Mouse (Mus musculus): ENCODE measurements around the gene Olfr1277. TPM values are rescaled to one million over a fixed set of nuclear protein-coding genes. Genes with fewer than 3 reads are reported as not detected.

Gene Olfr1277
- not detected in 2 replicates for total RNA-seq (2014; fragmentation: Nextera tagmentation)
- not detected in 2 replicates for total RNA-seq (2017)

- no peak for ATAC-seq (replicated peaks; ENCODE audit: low FRiP score, low TSS enrichment, poor library complexity, severe bottlenecking)
These were observed at the start of gene Olfr1277 for GRCm38 (mm10) chr2:111274006-111274405. Gene Olfr1277 (minus strand): TSS chr2:111274106.

- no peak for ATAC-seq (replicated peaks; ENCODE audit: low FRiP score, low TSS enrichment, poor library complexity, severe bottlenecking)
These were observed 39.8 kb upstream of the Olfr1277 start, which contains the start of gene Olfr1280 for GRCm38 (mm10) chr2:111313717-111314116. Gene Olfr1280 (plus strand): TSS chr2:111314017.

- ATAC-seq (replicated peaks; ENCODE audit: low FRiP score, low TSS enrichment, poor library complexity, severe bottlenecking) = no peak
These were observed 26.5 kb upstream of the Olfr1277 start, which contains the start of gene Olfr1279 for GRCm38 (mm10) chr2:111300374-111300773. Gene Olfr1279 (plus strand): TSS chr2:111300635.

GRCm38 (mm10) chr2:111298541-111298940 is 24.6 kb upstream of the Olfr1277 start:
- no peak for ATAC-seq (replicated peaks; ENCODE audit: low FRiP score, low TSS enrichment, poor library complexity, severe bottlenecking)

- no peak for ATAC-seq (replicated peaks; ENCODE audit: low FRiP score, low TSS enrichment, poor library complexity, severe bottlenecking)
These were observed 15.9 kb upstream of the Olfr1277 start, which contains the start of gene Olfr1278 for GRCm38 (mm10) chr2:111289836-111290235. Gene Olfr1278 (plus strand): TSS chr2:111290136.

- no peak for ATAC-seq (replicated peaks; ENCODE audit: low FRiP score, low TSS enrichment, poor library complexity, severe bottlenecking)
These were observed 19.7 kb downstream of the Olfr1277 start, which contains the start of gene Olfr1276 for GRCm38 (mm10) chr2:111254216-111254615. Gene Olfr1276 (plus strand): TSS chr2:111254516.

GRCm38 (mm10) chr2:111235186-111235585 is 38.7 kb downstream of the Olfr1277 start, which contains the start of gene Olfr1275:
Gene Olfr1275 (minus strand): TSS chr2:111235286.
- no peak for ATAC-seq (replicated peaks; ENCODE audit: low FRiP score, low TSS enrichment, poor library complexity, severe bottlenecking)

- no peak for ATAC-seq (replicated peaks; ENCODE audit: low FRiP score, low TSS enrichment, poor library complexity, severe bottlenecking)
These were observed 44.4 kb downstream of the Olfr1277 start, which contains the start of gene 4930430A15Rik for GRCm38 (mm10) chr2:111229502-111229901. Gene 4930430A15Rik (minus strand): TSS chr2:111229602.

Other genes with a start within 250 kb of the Olfr1277 start
- gene Gm13941, start 168.1 kb downstream of the Olfr1277 start, total RNA-seq (2014; fragmentation: Nextera tagmentation) = not detected in 2 replicates
- not detected in 2 replicates for gene Gm13941, start 168.1 kb downstream of the Olfr1277 start, total RNA-seq (2017)
- gene Gm15130, start 121.2 kb downstream of the Olfr1277 start, total RNA-seq (2014; fragmentation: Nextera tagmentation) = not detected in 2 replicates
- gene Gm15130, start 121.2 kb downstream of the Olfr1277 start, total RNA-seq (2017) = not detected in 2 replicates
- not detected in 2 replicates for gene 4930430A15Rik, start 44.5 kb downstream of the Olfr1277 start, total RNA-seq (2014; fragmentation: Nextera tagmentation)
- gene 4930430A15Rik, start 44.5 kb downstream of the Olfr1277 start, total RNA-seq (2017) = not detected in 2 replicates
- gene Olfr1275, start 38.8 kb downstream of the Olfr1277 start, total RNA-seq (2014; fragmentation: Nextera tagmentation) = not detected in 2 replicates
- gene Olfr1275, start 38.8 kb downstream of the Olfr1277 start, total RNA-seq (2017) = not detected in 2 replicates
- not detected in 2 replicates for gene Olfr1276, start 19.6 kb downstream of the Olfr1277 start, total RNA-seq (2014; fragmentation: Nextera tagmentation)
- not detected in 2 replicates for gene Olfr1276, start 19.6 kb downstream of the Olfr1277 start, total RNA-seq (2017)
- gene Olfr1278, start 16.0 kb upstream of the Olfr1277 start, total RNA-seq (2014; fragmentation: Nextera tagmentation) = not detected in 2 replicates
- not detected in 2 replicates for gene Olfr1278, start 16.0 kb upstream of the Olfr1277 start, total RNA-seq (2017)
- gene Olfr1279, start 26.5 kb upstream of the Olfr1277 start, total RNA-seq (2014; fragmentation: Nextera tagmentation) = not detected in 2 replicates
- gene Olfr1279, start 26.5 kb upstream of the Olfr1277 start, total RNA-seq (2017) = not detected in 2 replicates
- gene Olfr1280, start 39.9 kb upstream of the Olfr1277 start, total RNA-seq (2014; fragmentation: Nextera tagmentation) = not detected in 2 replicates
- gene Olfr1280, start 39.9 kb upstream of the Olfr1277 start, total RNA-seq (2017) = not detected in 2 replicates
- not detected in 2 replicates for gene Olfr1281, start 52.4 kb upstream of the Olfr1277 start, total RNA-seq (2014; fragmentation: Nextera tagmentation)
- not detected in 2 replicates for gene Olfr1281, start 52.4 kb upstream of the Olfr1277 start, total RNA-seq (2017)
- gene Olfr1282, start 62.0 kb upstream of the Olfr1277 start, total RNA-seq (2014; fragmentation: Nextera tagmentation) = not detected in 2 replicates
- gene Olfr1282, start 62.0 kb upstream of the Olfr1277 start, total RNA-seq (2017) = not detected in 2 replicates
- gene Olfr1283, start 92.7 kb upstream of the Olfr1277 start, total RNA-seq (2014; fragmentation: Nextera tagmentation) = not detected in 2 replicates
- gene Olfr1283, start 92.7 kb upstream of the Olfr1277 start, total RNA-seq (2017) = not detected in 2 replicates
- not detected in 2 replicates for gene Olfr1284, start 101.4 kb upstream of the Olfr1277 start, total RNA-seq (2014; fragmentation: Nextera tagmentation)
- gene Olfr1284, start 101.4 kb upstream of the Olfr1277 start, total RNA-seq (2017) = not detected in 2 replicates
- gene Olfr1286, start 149.0 kb upstream of the Olfr1277 start, total RNA-seq (2014; fragmentation: Nextera tagmentation) = not detected in 2 replicates
- gene Olfr1286, start 149.0 kb upstream of the Olfr1277 start, total RNA-seq (2017) = not detected in 2 replicates
- gene Olfr1287, start 175.0 kb upstream of the Olfr1277 start, total RNA-seq (2014; fragmentation: Nextera tagmentation) = not detected in 2 replicates
- not detected in 2 replicates for gene Olfr1287, start 175.0 kb upstream of the Olfr1277 start, total RNA-seq (2017)
- not detected in 2 replicates for gene Olfr1288, start 200.0 kb upstream of the Olfr1277 start, total RNA-seq (2014; fragmentation: Nextera tagmentation)
- not detected in 2 replicates for gene Olfr1288, start 200.0 kb upstream of the Olfr1277 start, total RNA-seq (2017)
- gene Olfr1289, start 206.7 kb upstream of the Olfr1277 start, total RNA-seq (2014; fragmentation: Nextera tagmentation) = not detected in 2 replicates
- not detected in 2 replicates for gene Olfr1289, start 206.7 kb upstream of the Olfr1277 start, total RNA-seq (2017)
- gene Olfr1290, start 219.7 kb upstream of the Olfr1277 start, total RNA-seq (2014; fragmentation: Nextera tagmentation) = not detected in 2 replicates
- not detected in 2 replicates for gene Olfr1290, start 219.7 kb upstream of the Olfr1277 start, total RNA-seq (2017)
- not detected in 2 replicates for gene Olfr1291-ps1, start 223.1 kb upstream of the Olfr1277 start, total RNA-seq (2014; fragmentation: Nextera tagmentation)
- gene Olfr1291-ps1, start 223.1 kb upstream of the Olfr1277 start, total RNA-seq (2017) = not detected in 2 replicates

All from megakaryocyte-erythroid progenitor cell, adult 5-6 weeks (primary cell).